Mouse (Mus musculus): ENCODE data around the gene Kazn.

- TF ChIP-seq CTCF (IDR thresholded peaks at IDR 0.05; ENCODE audit: extremely low read depth, insufficient read depth, low read length) (no peak), POLR2A (IDR thresholded peaks at IDR 0.05; ENCODE audit: extremely low read depth, insufficient read depth, low read length) (no peak)
These were observed 66.3 kb downstream of the Kazn start for GRCm38 (mm10) chr4:142172942-142173341.

Data from cortical plate, adult 2 months (tissue).